Comparison of ENCODE assay signal across 7 mouse cellular contexts in genomic region chr9:11435019-11435418, GRCm38 (mm10).
DNase-seq lines count a peak whose midpoint lies in the region; ATAC-seq and TF ChIP-seq lines count a peak whose summit lies in the region.

No protein-coding gene starts in this region.

- no peak overlapping the region for H3K9ac ChIP-seq in liver, postnatal 0 days (replicated peaks)
- no peak overlapping the region for H3K9ac ChIP-seq in liver, embryonic 11.5 days (ENCODE audit: low read depth, low read length)
- no peak overlapping the region for H3K9ac ChIP-seq in ES-Bruce4 (ENCODE audit: low read depth, poor library complexity, severe bottlenecking)
- no peak overlapping the region for H3K9ac ChIP-seq in embryonic facial prominence, embryonic 14.5 days (ENCODE audit: low read depth, low read length)
- H3K9ac ChIP-seq in limb, embryonic 14.5 days (ENCODE audit: low read depth, low read length, severe bottlenecking): no peak overlapping the region

- no peak for TF ChIP-seq POLR2A in ES-Bruce4 (IDR thresholded peaks at IDR 0.05; ENCODE audit: insufficient read depth, low read length)
- TF ChIP-seq POLR2A in limb, embryonic 14.5 days (IDR thresholded peaks at IDR 0.05; ENCODE audit: borderline replicate concordance, extremely low read depth, insufficient read depth, insufficient read length): no peak

- no peaks in the 10 kb centered on the region for H3K36me3 ChIP-seq in liver, postnatal 0 days (replicated peaks; ENCODE audit: insufficient read depth, low read length)
- no peaks in the 10 kb centered on the region for H3K36me3 ChIP-seq in liver, embryonic 11.5 days (ENCODE audit: control insufficient read depth, insufficient read depth, low read length)
- no peaks in the 10 kb centered on the region for H3K36me3 ChIP-seq in ES-Bruce4 (ENCODE audit: control insufficient read depth, insufficient read depth, low read length, poor library complexity, severe bottlenecking)
- no peaks in the 10 kb centered on the region for H3K36me3 ChIP-seq in embryonic facial prominence, embryonic 14.5 days (ENCODE audit: control insufficient read depth, insufficient read depth, low read length)
- no peaks in the 10 kb centered on the region for H3K36me3 ChIP-seq in limb, embryonic 14.5 days (ENCODE audit: control insufficient read depth, insufficient read depth, low read length)

- ATAC-seq in liver, postnatal 0 days: no peak
- no peak for ATAC-seq in liver, embryonic 11.5 days (replicated peaks; ENCODE audit: low FRiP score)
- no peak; the same call in 1 of the 2 replicates for ATAC-seq in embryonic facial prominence, embryonic 14.5 days (ENCODE audit: low read depth)
- no peak for ATAC-seq in limb, embryonic 14.5 days (ENCODE audit: low FRiP score, low read depth)

- no peak overlapping the region for H3K4me3 ChIP-seq in liver, postnatal 0 days (ENCODE audit: low read depth, low read length)
- H3K4me3 ChIP-seq in liver, embryonic 11.5 days (ENCODE audit: low read depth, low read length): no peak overlapping the region
- no peak overlapping the region for H3K4me3 ChIP-seq in ES-Bruce4 (ENCODE audit: low read depth, low read length)
- no peak overlapping the region for H3K4me3 ChIP-seq in embryonic facial prominence, embryonic 14.5 days (ENCODE audit: low read depth, low read length)
- H3K4me3 ChIP-seq in limb, embryonic 14.5 days (replicated peaks; ENCODE audit: low read length): no peak overlapping the region

- H3K9me3 ChIP-seq in liver, postnatal 0 days (ENCODE audit: low read length): no peaks in the 10 kb centered on the region
- no peaks in the 10 kb centered on the region for H3K9me3 ChIP-seq in liver, embryonic 11.5 days (ENCODE audit: control insufficient read depth, low read length)
- H3K9me3 ChIP-seq in ES-Bruce4 (replicated peaks; ENCODE audit: control insufficient read depth, insufficient read depth, low read length, poor library complexity, severe bottlenecking): peaks cover 3% of the 10 kb centered on the region; the same call in 1 of the 2 replicates
- H3K9me3 ChIP-seq in embryonic facial prominence, embryonic 14.5 days (ENCODE audit: control insufficient read depth, low read length): no peaks in the 10 kb centered on the region
- no peaks in the 10 kb centered on the region for H3K9me3 ChIP-seq in limb, embryonic 14.5 days (ENCODE audit: control insufficient read depth, low read length)

- H3K4me1 ChIP-seq in liver, postnatal 0 days (ENCODE audit: insufficient read depth): no peaks in the 10 kb centered on the region
- no peaks in the 10 kb centered on the region for H3K4me1 ChIP-seq in liver, embryonic 11.5 days (replicated peaks; ENCODE audit: control insufficient read depth, insufficient read depth, low read length)
- H3K4me1 ChIP-seq in ES-Bruce4 (ENCODE audit: control insufficient read depth, insufficient read depth, low read length): no peaks in the 10 kb centered on the region
- no peaks in the 10 kb centered on the region for H3K4me1 ChIP-seq in embryonic facial prominence, embryonic 14.5 days (ENCODE audit: control insufficient read depth, insufficient read depth, low read length)
- no peaks in the 10 kb centered on the region for H3K4me1 ChIP-seq in limb, embryonic 14.5 days (ENCODE audit: control insufficient read depth, insufficient read depth, low read length)

- no peak overlapping the region for H3K27ac ChIP-seq in liver, postnatal 0 days (ENCODE audit: low read depth)
- no peak overlapping the region for H3K27ac ChIP-seq in liver, embryonic 11.5 days (ENCODE audit: low read depth, low read length)
- H3K27ac ChIP-seq in ES-Bruce4 (ENCODE audit: insufficient read depth, low read length): no peak overlapping the region
- H3K27ac ChIP-seq in embryonic facial prominence, embryonic 14.5 days (replicated peaks; ENCODE audit: low read depth, low read length): no peak overlapping the region
- no peak overlapping the region for H3K27ac ChIP-seq in limb, embryonic 14.5 days (replicated peaks; ENCODE audit: low read depth, low read length)

- WGBS in liver, postnatal 0 days (ENCODE audit: insufficient replicate concordance): 20% methylated on average over 2 of the region's 2 CpGs
- 20% methylated on average over 2 of the region's 2 CpGs for WGBS in liver, embryonic 11.5 days
- WGBS in embryonic facial prominence, embryonic 14.5 days: 30% methylated on average over 2 of the region's 2 CpGs
- WGBS in limb, embryonic 14.5 days: 30% methylated on average over 2 of the region's 2 CpGs

- no peak for TF ChIP-seq EP300 in liver, postnatal 0 days (IDR thresholded peaks at IDR 0.05; ENCODE audit: low read depth)
- no peak for TF ChIP-seq EP300 in ES-Bruce4 (IDR thresholded peaks at IDR 0.05; ENCODE audit: insufficient read depth, low read depth, low read length)

- TF ChIP-seq CTCF in liver, postnatal 0 days (IDR thresholded peaks at IDR 0.05; ENCODE audit: low read depth): peak; percentile 42
- peak; percentile 16 for TF ChIP-seq CTCF in ES-Bruce4 (IDR thresholded peaks at IDR 0.05; ENCODE audit: low read depth, low read length)

- no peak overlapping the region for H3K4me2 ChIP-seq in liver, postnatal 0 days (ENCODE audit: low read depth, low read length)
- no peak overlapping the region for H3K4me2 ChIP-seq in liver, embryonic 11.5 days
- H3K4me2 ChIP-seq in embryonic facial prominence, embryonic 14.5 days (ENCODE audit: low read depth, low read length): no peak overlapping the region
- H3K4me2 ChIP-seq in limb, embryonic 14.5 days (replicated peaks; ENCODE audit: low read depth, low read length, severe bottlenecking): no peak overlapping the region

- no peak for DNase-seq in liver, postnatal 0 days
- DNase-seq in liver, embryonic 11.5 days (ENCODE audit: low spot score): no peak
- DNase-seq in adipocyte (ENCODE audit: low spot score): peak; percentile 16
- DNase-seq in embryonic facial prominence, embryonic 14.5 days (ENCODE audit: low spot score): peak; percentile 25
- DNase-seq in limb, embryonic 14.5 days (ENCODE audit: low spot score): peak; percentile 19
- no peak for DNase-seq in gastrocnemius, postnatal 4 days (ENCODE audit: low spot score in 2 of 2)

- no peaks in the 10 kb centered on the region for H3K27me3 ChIP-seq in liver, postnatal 0 days (ENCODE audit: insufficient read depth, low read length)
- H3K27me3 ChIP-seq in liver, embryonic 11.5 days (replicated peaks; ENCODE audit: control insufficient read depth, insufficient read depth, low read length): no peaks in the 10 kb centered on the region
- H3K27me3 ChIP-seq in ES-Bruce4 (ENCODE audit: control insufficient read depth, insufficient read depth, low read length, poor library complexity, severe bottlenecking): no peaks in the 10 kb centered on the region
- H3K27me3 ChIP-seq in embryonic facial prominence, embryonic 14.5 days (replicated peaks; ENCODE audit: control insufficient read depth, insufficient read depth, low read length): no peaks in the 10 kb centered on the region
- H3K27me3 ChIP-seq in limb, embryonic 14.5 days (ENCODE audit: control insufficient read depth, insufficient read depth, low read length): no peaks in the 10 kb centered on the region

Comparison
In these comparisons a context has a peak if more than half of its experiments do, and no peak if none do; other contexts are left out.
1. DNase-seq: peak in adipocyte (single experiment), embryonic facial prominence, embryonic 14.5 days (single experiment) and limb, embryonic 14.5 days (single experiment); none in liver, postnatal 0 days (single experiment), liver, embryonic 11.5 days (single experiment) and gastrocnemius, postnatal 4 days (0 of 2).